Mouse (Mus musculus) hindbrain, embryonic 15.5 days (tissue): ENCODE measurements around the gene 4921524J17Rik. TPM values are rescaled to one million over a fixed set of nuclear protein-coding genes. Genes with fewer than 3 reads are reported as not detected.

ENCODE experiments used
- ATAC-seq: fragments of 200-750 bp; cut with Nextera tagmentation; 2 replicates; pipeline ENCODE4 v1.8.0; 2017; ENCODE audit warnings: low read depth, moderate number of reproducible peaks, moderate TSS enrichment; ENCODE audit not compliant: low FRiP score
- H3K27ac ChIP-seq: fragments of 300-500 bp; sonication (generic); replicated peaks from 2 replicates; pipeline ENCODE4 v1.5.1; 2015; ENCODE audit warnings: mild to moderate bottlenecking, inconsistent platforms
- H3K27me3 ChIP-seq: fragments of 300-500 bp; sonication (generic); 2 replicates; pipeline ENCODE4 v1.6.1; 2015; ENCODE audit warnings: control low read depth, inconsistent platforms
- H3K36me3 ChIP-seq: fragments of 300-500 bp; sonication (generic); 2 replicates; pipeline ENCODE4 v1.6.1; 2015; ENCODE audit warnings: control low read depth, inconsistent platforms
- H3K4me1 ChIP-seq: fragments of 300-500 bp; sonication (generic); replicated peaks from 2 replicates; pipeline ENCODE4 v1.6.1; 2015; ENCODE audit warnings: control low read depth, inconsistent platforms
- H3K4me2 ChIP-seq: fragments of 300-500 bp; sonication (generic); 2 replicates; pipeline ENCODE4 v1.6.1; 2015; ENCODE audit warnings: moderate library complexity, mild to moderate bottlenecking, inconsistent platforms
- H3K4me3 ChIP-seq: fragments of 300-500 bp; sonication (generic); 2 replicates; pipeline ENCODE4 v1.5.1; 2015; ENCODE audit warnings: mild to moderate bottlenecking, inconsistent platforms
- H3K9ac ChIP-seq: fragments of 300-500 bp; sonication (generic); 2 replicates; pipeline ENCODE4 v1.6.1; 2015; ENCODE audit warnings: inconsistent platforms
- H3K9me3 ChIP-seq: fragments of 300-500 bp; sonication (generic); 2 replicates; pipeline ENCODE4 v1.6.1; 2016; ENCODE audit warnings: control low read depth, inconsistent platforms
- WGBS: fragments of 180-500 bp; shearing (Covaris S2); methylation state at CpG from one replicate; pipeline ENCODE4 v1.1.7; 2015; 5-methylcytosine and 5-hydroxymethylcytosine counted together
- polyA plus RNA-seq: library from polyadenylated mRNA; unstranded; fragments of >200 nt; fragmentation: Nextera tagmentation; extraction: Ambion mirVana; gene quantifications from 2 replicates; pipeline ENCODE4 v1.2.1, GENCODE M21; 2015

Gene 4921524J17Rik
- polyA plus RNA-seq, 1 experiment from 2014 or later: 38.1 TPM

GRCm38 (mm10) chr8:85462441-85462840 is 29.8 kb upstream of the 4921524J17Rik start:
- H3K27ac ChIP-seq: no peak overlapping the region
- H3K4me3 ChIP-seq: no peak overlapping the region
- ATAC-seq: no peak
- H3K9ac ChIP-seq: no peak overlapping the region
- 88% methylated on average over 1 of the region's 1 CpGs for WGBS
- no peaks in the 10 kb centered on the region for H3K4me1 ChIP-seq
- H3K9me3 ChIP-seq: no peaks in the 10 kb centered on the region
- H3K4me2 ChIP-seq: no peak overlapping the region
- H3K27me3 ChIP-seq: no peaks in the 10 kb centered on the region
- no peaks in the 10 kb centered on the region for H3K36me3 ChIP-seq

- ATAC-seq: no peak
- Histone ChIP-seq H3K27ac (no peak overlapping the region), H3K4me3 (no peak overlapping the region), H3K4me1 (no peaks in the 10 kb centered on the region; the same call in 1 of the 2 replicates), H3K9me3 (no peaks in the 10 kb centered on the region), H3K27me3 (no peaks in the 10 kb centered on the region), H3K36me3 (no peaks in the 10 kb centered on the region), H3K4me2 (no peak overlapping the region), H3K9ac (no peak overlapping the region)
- 85% methylated on average over 3 of the region's 3 CpGs for WGBS
Observed at GRCm38 (mm10) chr8:85461377-85461776, 28.7 kb upstream of the 4921524J17Rik start.

- Histone ChIP-seq H3K4me1 (no peaks in the 10 kb centered on the region; the same call in 1 of the 2 replicates), H3K4me2 (no peak overlapping the region), H3K36me3 (no peaks in the 10 kb centered on the region), H3K27me3 (no peaks in the 10 kb centered on the region), H3K9me3 (no peaks in the 10 kb centered on the region), H3K4me3 (no peak overlapping the region), H3K9ac (no peak overlapping the region), H3K27ac (no peak overlapping the region)
- ATAC-seq: no peak
- WGBS: 52% methylated on average over 5 of the region's 5 CpGs
Observed at GRCm38 (mm10) chr8:85460804-85461203, 28.2 kb upstream of the 4921524J17Rik start.

GRCm38 (mm10) chr8:85459582-85459981 is 26.9 kb upstream of the 4921524J17Rik start:
- H3K36me3 ChIP-seq: no peaks in the 10 kb centered on the region
- no peak overlapping the region for H3K4me2 ChIP-seq
- H3K27ac ChIP-seq: no peak overlapping the region
- H3K4me3 ChIP-seq: no peak overlapping the region
- H3K9me3 ChIP-seq: no peaks in the 10 kb centered on the region
- H3K4me1 ChIP-seq: no peaks in the 10 kb centered on the region; the same call in 1 of the 2 replicates
- no peak for ATAC-seq
- no peaks in the 10 kb centered on the region for H3K27me3 ChIP-seq
- no peak overlapping the region for H3K9ac ChIP-seq
- 79% methylated on average over 3 of the region's 3 CpGs for WGBS

- 11% methylated on average over 14 of the region's 14 CpGs for whole genome bisulfite sequencing
- ATAC-seq: peak; percentile 79; the same call in 1 of the 2 replicates
- no peak overlapping the region for H3K4me3 ChIP-seq
- no peaks in the 10 kb centered on the region for H3K27me3 ChIP-seq
- peaks cover 3% of the 10 kb centered on the region; the same call in 1 of the 2 replicates for H3K4me1 ChIP-seq
- no peak overlapping the region for H3K9ac ChIP-seq
- no peaks in the 10 kb centered on the region for H3K36me3 ChIP-seq
- no peaks in the 10 kb centered on the region for H3K9me3 ChIP-seq
- H3K4me2 ChIP-seq: no peak overlapping the region
- H3K27ac ChIP-seq: no peak overlapping the region
Observed at GRCm38 (mm10) chr8:85456536-85456935, 23.9 kb upstream of the 4921524J17Rik start.

- no peak overlapping the region for H3K4me3 ChIP-seq
- H3K9me3 ChIP-seq: no peaks in the 10 kb centered on the region
- no peaks in the 10 kb centered on the region for H3K36me3 ChIP-seq
- no peak overlapping the region for H3K9ac ChIP-seq
- 70% methylated on average over 8 of the region's 8 CpGs for WGBS
- H3K4me1 ChIP-seq: peaks cover 3% of the 10 kb centered on the region; the same call in 1 of the 2 replicates
- H3K4me2 ChIP-seq: no peak overlapping the region
- H3K27ac ChIP-seq: no peak overlapping the region
- H3K27me3 ChIP-seq: no peaks in the 10 kb centered on the region
- no peak for ATAC-seq
Observed at GRCm38 (mm10) chr8:85454750-85455149, 22.1 kb upstream of the 4921524J17Rik start.

- H3K27me3 ChIP-seq: no peaks in the 10 kb centered on the region
- no peak overlapping the region for H3K4me3 ChIP-seq
- peaks cover 3% of the 10 kb centered on the region; the same call in 1 of the 2 replicates for H3K4me1 ChIP-seq
- 49% methylated on average over 2 of the region's 2 CpGs for WGBS
- H3K9ac ChIP-seq: no peak overlapping the region
- H3K4me2 ChIP-seq: no peak overlapping the region
- ATAC-seq: no peak
- H3K27ac ChIP-seq: no peak overlapping the region
- no peaks in the 10 kb centered on the region for H3K9me3 ChIP-seq
- no peaks in the 10 kb centered on the region for H3K36me3 ChIP-seq
Observed at GRCm38 (mm10) chr8:85453256-85453655, 20.6 kb upstream of the 4921524J17Rik start.

- H3K4me3 ChIP-seq: no peak overlapping the region
- H3K27me3 ChIP-seq: no peaks in the 10 kb centered on the region
- WGBS: 21% methylated on average over 14 of the region's 14 CpGs
- peak overlapping the region; percentile 36 for H3K4me2 ChIP-seq
- H3K36me3 ChIP-seq: no peaks in the 10 kb centered on the region
- no peak overlapping the region for H3K9ac ChIP-seq
- no peaks in the 10 kb centered on the region for H3K9me3 ChIP-seq
- H3K27ac ChIP-seq: no peak overlapping the region
- peaks cover 3% of the 10 kb centered on the region; the same call in 1 of the 2 replicates for H3K4me1 ChIP-seq
- no peak for ATAC-seq
Observed at GRCm38 (mm10) chr8:85452328-85452727, 19.7 kb upstream of the 4921524J17Rik start.

- no peaks in the 10 kb centered on the region for H3K27me3 ChIP-seq
- H3K9me3 ChIP-seq: no peaks in the 10 kb centered on the region
- 84% methylated on average over 3 of the region's 3 CpGs for WGBS
- H3K27ac ChIP-seq: no peak overlapping the region
- 0 out of 2 replicates have a peak, but pooled peaks cover 3% of the 10 kb centered on the region for H3K4me1 ChIP-seq
- no peak overlapping the region for H3K4me2 ChIP-seq
- H3K9ac ChIP-seq: no peak overlapping the region
- H3K4me3 ChIP-seq: no peak overlapping the region
- no peak for ATAC-seq
- H3K36me3 ChIP-seq: no peaks in the 10 kb centered on the region
Observed at GRCm38 (mm10) chr8:85450335-85450734, 17.7 kb upstream of the 4921524J17Rik start.

GRCm38 (mm10) chr8:85445936-85446685 is 13.5 kb upstream of the 4921524J17Rik start:
- 88% methylated on average over 15 of the region's 15 CpGs for WGBS
- Histone ChIP-seq H3K4me1 (no peaks in the 10 kb centered on the region), H3K27me3 (no peaks in the 10 kb centered on the region), H3K27ac (no peak overlapping the region), H3K36me3 (no peaks in the 10 kb centered on the region), H3K9ac (no peak overlapping the region), H3K9me3 (no peaks in the 10 kb centered on the region), H3K4me3 (no peak overlapping the region), H3K4me2 (no peak overlapping the region)
- no peak for ATAC-seq

GRCm38 (mm10) chr8:85444092-85444491 is 11.5 kb upstream of the 4921524J17Rik start:
- Histone ChIP-seq H3K9me3 (no peaks in the 10 kb centered on the region), H3K4me2 (no peak overlapping the region), H3K9ac (no peak overlapping the region), H3K27me3 (no peaks in the 10 kb centered on the region), H3K36me3 (no peaks in the 10 kb centered on the region), H3K4me1 (no peaks in the 10 kb centered on the region), H3K27ac (no peak overlapping the region), H3K4me3 (no peak overlapping the region)
- no peak for ATAC-seq

GRCm38 (mm10) chr8:85441564-85441963 is 8.9 kb upstream of the 4921524J17Rik start:
- H3K4me3 ChIP-seq: no peak overlapping the region
- H3K4me1 ChIP-seq: no peaks in the 10 kb centered on the region
- H3K9me3 ChIP-seq: no peaks in the 10 kb centered on the region
- H3K4me2 ChIP-seq: no peak overlapping the region
- 44% methylated on average over 5 of the region's 5 CpGs for WGBS
- ATAC-seq: no peak
- H3K9ac ChIP-seq: no peak overlapping the region
- no peaks in the 10 kb centered on the region for H3K36me3 ChIP-seq
- no peak overlapping the region for H3K27ac ChIP-seq
- H3K27me3 ChIP-seq: no peaks in the 10 kb centered on the region
